Mouse (Mus musculus): ENCODE measurements around the gene Snapc2. TPM values are rescaled to one million over a fixed set of nuclear protein-coding genes. Genes with fewer than 3 reads are reported as not detected.

Snapc2 gene
- polyA plus RNA-seq (2016; fragmentation: Nextera tagmentation; extraction: Ambion mirVana) = 71.3 and 71.7 TPM in 2 replicates

DNA sequence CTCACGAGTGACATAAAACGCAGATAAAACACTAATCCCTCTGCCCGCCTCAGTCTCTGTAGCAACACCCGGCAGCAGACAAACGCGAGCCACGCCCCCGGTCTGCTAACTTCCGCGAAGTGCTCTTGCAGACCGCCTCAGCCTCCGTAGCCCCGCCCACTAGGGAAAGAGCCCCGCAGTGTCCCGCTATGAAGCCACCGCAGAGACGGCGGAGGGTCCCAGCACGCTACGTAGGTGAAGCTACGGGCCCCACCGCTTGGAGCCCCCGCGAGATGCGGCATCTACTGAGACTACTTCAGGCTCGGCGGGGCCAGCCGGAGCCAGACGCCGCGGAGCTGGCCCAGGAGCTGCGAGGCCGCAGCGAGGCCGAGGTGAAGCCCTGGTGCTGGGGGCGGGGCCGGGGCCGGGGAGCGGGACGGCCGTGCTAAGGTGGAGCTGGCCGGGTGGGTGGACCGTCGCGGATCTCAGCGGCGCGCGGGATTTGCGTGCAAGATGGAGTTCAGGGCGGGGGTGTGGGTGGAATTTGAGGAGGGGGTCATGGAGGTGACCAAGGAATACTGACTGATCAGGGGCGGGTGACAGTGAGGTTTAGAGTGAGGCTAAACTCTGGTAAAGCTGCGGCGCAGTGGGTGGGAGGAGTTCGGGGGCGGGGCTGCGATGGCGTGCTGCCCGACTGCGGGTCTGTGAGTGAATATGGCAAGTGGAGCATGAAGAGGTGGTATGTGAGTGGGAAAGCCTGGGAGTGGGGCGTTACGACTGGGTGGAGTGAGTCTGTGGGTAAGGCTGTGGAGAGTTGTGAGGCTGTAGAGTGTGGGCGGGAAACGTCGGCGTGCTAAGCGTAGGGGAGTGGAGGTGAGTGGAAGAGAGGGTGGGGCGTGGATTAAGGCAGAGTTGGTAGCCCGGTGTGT is at the start of gene Snapc2:
Gene Snapc2 (plus strand): TSS at position 147 of the 908 bp plus-strand sequence.
- Histone ChIP-seq H3K4me3 (peak within 1 kb of the TSS; percentile 82), H3K4me1 (peaks cover 44% of the 10 kb centered on the region), H3K9ac (peak within 1 kb of the TSS; percentile 85), H3K27ac (peak within 1 kb of the TSS; percentile 94), H3K27me3 (no peaks in the 10 kb centered on the region), H3K36me3 (peaks cover 49% of the 10 kb centered on the region), H3K4me2 (replicated peaks) (peak within 1 kb of the TSS; percentile 77), H3K9me3 (no peaks in the 10 kb centered on the region)
- peak; percentile 80 for ATAC-seq (ENCODE audit: insufficient number of reproducible peaks, insufficient read depth, low FRiP score, low TSS enrichment)
- WGBS = 1% methylated on average over 69 of the region's 69 CpGs

DNA sequence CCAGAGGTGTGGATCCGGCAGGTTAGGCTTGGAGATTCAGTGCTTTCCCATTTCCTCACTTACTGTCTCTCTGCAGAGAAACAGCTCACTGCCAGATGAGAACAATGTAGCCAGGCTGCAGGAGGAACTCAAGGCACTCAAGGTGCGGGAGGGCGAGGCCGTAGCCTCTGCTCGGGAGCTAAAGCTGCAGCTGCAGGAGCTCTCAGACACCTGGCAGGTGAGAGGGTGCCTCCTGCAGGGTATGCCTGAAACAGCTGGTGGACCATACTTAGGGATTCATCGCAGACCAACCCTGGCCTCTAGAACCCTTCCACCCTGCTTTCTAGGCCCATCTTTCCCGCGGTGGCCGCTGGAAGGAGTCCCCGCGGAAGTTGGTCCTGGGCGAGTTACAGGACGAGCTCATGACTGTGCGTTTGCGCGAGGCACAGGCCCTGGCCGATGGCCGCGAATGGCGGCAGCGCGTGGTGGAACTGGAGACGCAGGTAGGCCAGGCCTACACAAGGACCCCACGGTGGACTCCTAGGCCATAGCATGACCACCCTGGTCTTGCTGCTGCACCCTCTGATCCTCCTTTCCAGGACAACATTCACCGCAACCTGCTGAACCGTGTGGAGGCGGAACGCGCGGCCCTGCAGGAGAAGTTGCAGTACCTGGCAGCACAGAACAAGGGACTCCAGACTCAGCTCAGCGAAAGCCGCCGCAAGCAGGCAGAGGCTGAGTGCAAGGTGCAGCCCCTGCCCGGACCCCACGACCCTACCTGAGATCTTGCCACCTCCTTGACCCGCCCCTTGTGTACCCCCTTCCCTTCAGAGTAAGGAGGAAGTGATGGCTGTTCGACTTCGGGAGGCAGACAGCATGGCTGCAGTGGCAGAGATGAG is 47.4 kb upstream of the Snapc2 start:
- 0 out of 2 replicates have a peak, but pooled peaks have one; percentile 4 for ATAC-seq (ENCODE audit: insufficient number of reproducible peaks, insufficient read depth, low FRiP score, low TSS enrichment)
- peak overlapping the region; percentile 27; the same call in 1 of the 2 replicates for H3K4me2 ChIP-seq (replicated peaks)
- H3K9ac ChIP-seq = 0 out of 2 replicates have a peak overlapping the region, but pooled peaks have one; percentile 27
- peak overlapping the region; percentile 4; the same call in 1 of the 2 replicates for H3K4me3 ChIP-seq
- no peaks in the 10 kb centered on the region for H3K9me3 ChIP-seq
- peaks cover 56% of the 10 kb centered on the region for H3K27me3 ChIP-seq
- peaks cover 14% of the 10 kb centered on the region for H3K4me1 ChIP-seq
- H3K36me3 ChIP-seq = peaks cover 38% of the 10 kb centered on the region
- H3K27ac ChIP-seq = no peak overlapping the region
- 13% methylated on average over 38 of the region's 38 CpGs for WGBS

DNA sequence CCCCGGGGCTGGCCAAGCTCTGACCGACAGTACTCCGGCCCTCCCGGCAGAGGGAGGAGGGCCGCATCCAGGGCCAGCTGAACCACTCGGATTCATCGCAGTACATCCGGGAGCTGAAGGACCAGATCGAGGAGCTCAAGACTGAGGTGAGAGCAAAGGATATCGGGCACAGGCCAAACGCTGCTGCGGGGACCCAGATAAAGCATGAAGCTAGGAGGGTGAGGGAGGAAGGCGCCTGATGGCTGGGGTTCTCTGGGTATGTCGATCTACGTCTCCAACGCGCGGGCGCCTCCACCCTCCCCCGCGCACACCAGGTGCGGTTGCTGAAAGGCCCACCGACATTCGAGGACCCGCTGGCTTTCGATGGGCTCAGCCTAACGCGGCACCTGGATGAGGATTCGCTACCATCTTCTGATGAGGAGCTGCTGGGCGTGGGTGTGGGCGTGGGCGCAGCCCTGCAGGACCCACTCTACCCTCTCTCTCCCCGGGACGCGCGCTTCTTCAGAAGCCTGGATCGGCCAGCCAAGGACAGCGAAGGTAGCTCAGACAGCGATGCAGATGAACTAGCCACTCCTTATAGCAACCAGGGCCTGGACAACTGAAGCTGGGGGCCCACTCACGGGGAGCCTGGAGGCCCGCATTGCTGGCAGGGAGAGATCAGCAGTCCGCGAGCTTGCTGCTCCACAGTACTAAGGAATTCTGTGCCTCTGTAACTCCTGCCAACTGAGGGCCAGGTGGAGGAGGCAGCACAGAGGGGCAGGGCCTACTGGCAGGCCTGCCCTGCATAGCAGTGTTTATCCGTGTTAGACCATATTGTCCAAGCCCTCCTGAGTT is 46.5 kb upstream of the Snapc2 start:
- Histone ChIP-seq H3K27ac (no peak overlapping the region), H3K27me3 (peaks cover 56% of the 10 kb centered on the region), H3K36me3 (peaks cover 38% of the 10 kb centered on the region), H3K9ac (0 out of 2 replicates have a peak overlapping the region, but pooled peaks have one; percentile 27), H3K9me3 (no peaks in the 10 kb centered on the region), H3K4me1 (peaks cover 14% of the 10 kb centered on the region), H3K4me3 (peak overlapping the region; percentile 4; the same call in 1 of the 2 replicates), H3K4me2 (replicated peaks) (peak overlapping the region; percentile 27)
- ATAC-seq (ENCODE audit: insufficient number of reproducible peaks, insufficient read depth, low FRiP score, low TSS enrichment) = no peak
- 10% methylated on average over 44 of the region's 44 CpGs for WGBS

DNA sequence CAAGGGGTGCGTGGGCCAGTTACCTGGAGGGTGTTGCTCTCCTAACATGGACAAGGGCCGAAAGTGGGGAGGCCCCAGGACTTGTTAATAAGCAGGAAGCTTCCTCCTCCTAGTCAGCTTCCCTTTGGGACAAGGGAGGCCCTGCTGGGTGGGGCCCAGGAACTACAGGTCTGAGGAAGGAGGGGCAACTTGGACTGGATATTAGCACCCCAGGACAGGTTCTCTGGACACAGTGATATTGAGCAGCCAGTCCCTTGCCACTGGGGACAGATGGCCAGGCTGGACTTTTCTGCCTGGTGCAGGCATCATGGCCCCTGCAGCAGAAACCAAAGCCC is 45.9 kb upstream of the Snapc2 start:
- Histone ChIP-seq H3K36me3 (peaks cover 38% of the 10 kb centered on the region), H3K4me3 (no peak overlapping the region)
- 55% methylated on average over 2 of the region's 2 CpGs for WGBS

DNA sequence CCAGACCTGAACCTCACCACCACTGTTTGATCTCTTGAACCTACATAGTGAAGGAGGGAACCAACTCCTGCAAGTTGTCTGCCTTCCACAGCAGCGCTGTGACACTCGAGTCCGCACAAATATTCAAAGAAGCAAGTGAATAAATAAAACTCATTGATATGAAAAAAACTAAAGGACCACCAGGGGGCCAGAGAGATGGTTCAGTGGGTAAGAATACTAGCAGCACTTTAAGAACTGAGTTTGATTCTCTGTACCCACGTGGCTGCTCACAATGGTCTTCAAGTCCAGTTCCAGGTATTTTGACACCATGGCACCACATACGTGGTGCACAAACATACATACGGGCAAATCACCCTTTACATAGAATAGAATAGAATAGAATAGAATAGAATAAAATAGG is 41.8 kb upstream of the Snapc2 start:
- Histone ChIP-seq H3K4me1 (peaks cover 29% of the 10 kb centered on the region), H3K36me3 (peaks cover 11% of the 10 kb centered on the region; the same call in 1 of the 2 replicates), H3K27me3 (peaks cover 61% of the 10 kb centered on the region), H3K4me2 (replicated peaks) (no peak overlapping the region), H3K4me3 (no peak overlapping the region), H3K9me3 (no peaks in the 10 kb centered on the region), H3K9ac (no peak overlapping the region), H3K27ac (no peak overlapping the region)
- 76% methylated on average over 6 of the region's 6 CpGs for WGBS
- ATAC-seq (ENCODE audit: insufficient number of reproducible peaks, insufficient read depth, low FRiP score, low TSS enrichment) = no peak

More for the DNA sequence above, 45.9 kb upstream of the Snapc2 start:
- Histone ChIP-seq H3K27me3 (peaks cover 56% of the 10 kb centered on the region), H3K9ac (0 out of 2 replicates have a peak overlapping the region, but pooled peaks have one; percentile 3), H3K9me3 (no peaks in the 10 kb centered on the region), H3K4me1 (peaks cover 14% of the 10 kb centered on the region), H3K4me2 (replicated peaks) (no peak overlapping the region), H3K27ac (no peak overlapping the region)
- no peak for ATAC-seq (ENCODE audit: insufficient number of reproducible peaks, insufficient read depth, low FRiP score, low TSS enrichment)

DNA sequence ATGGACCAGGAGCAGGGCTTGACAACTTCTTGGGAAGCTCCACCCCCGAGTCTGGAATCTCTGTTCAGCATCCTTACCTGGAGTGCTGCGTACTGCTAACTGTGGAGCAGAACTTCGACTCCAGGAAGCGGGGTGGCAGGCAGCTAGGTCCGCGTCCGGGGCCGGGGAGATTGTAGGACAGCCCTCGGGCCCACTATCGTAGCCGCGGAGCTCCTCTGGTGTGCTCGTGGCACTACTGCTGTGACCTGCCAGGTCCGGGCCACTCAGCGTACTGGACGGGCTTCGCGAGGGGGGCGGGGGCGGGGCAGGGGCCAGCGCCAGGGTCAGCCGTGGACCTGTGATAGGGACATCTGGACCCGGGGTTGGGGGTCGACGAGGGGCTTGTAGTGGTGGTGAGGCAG is 40.1 kb upstream of the Snapc2 start:
- peak overlapping the region; percentile 42 for H3K4me3 ChIP-seq
- peak overlapping the region; percentile 39 for H3K9ac ChIP-seq
- H3K36me3 ChIP-seq = peaks cover 11% of the 10 kb centered on the region; the same call in 1 of the 2 replicates
- WGBS = under 1% methylated on average over 24 of the region's 25 CpGs
- H3K9me3 ChIP-seq = no peaks in the 10 kb centered on the region
- H3K27me3 ChIP-seq = peaks cover 61% of the 10 kb centered on the region
- H3K4me1 ChIP-seq = peaks cover 22% of the 10 kb centered on the region
- peak overlapping the region; percentile 86 for H3K4me2 ChIP-seq (replicated peaks)
- peak; percentile 9; the same call in 1 of the 2 replicates for ATAC-seq (ENCODE audit: insufficient number of reproducible peaks, insufficient read depth, low FRiP score, low TSS enrichment)
- no peak overlapping the region for H3K27ac ChIP-seq

DNA sequence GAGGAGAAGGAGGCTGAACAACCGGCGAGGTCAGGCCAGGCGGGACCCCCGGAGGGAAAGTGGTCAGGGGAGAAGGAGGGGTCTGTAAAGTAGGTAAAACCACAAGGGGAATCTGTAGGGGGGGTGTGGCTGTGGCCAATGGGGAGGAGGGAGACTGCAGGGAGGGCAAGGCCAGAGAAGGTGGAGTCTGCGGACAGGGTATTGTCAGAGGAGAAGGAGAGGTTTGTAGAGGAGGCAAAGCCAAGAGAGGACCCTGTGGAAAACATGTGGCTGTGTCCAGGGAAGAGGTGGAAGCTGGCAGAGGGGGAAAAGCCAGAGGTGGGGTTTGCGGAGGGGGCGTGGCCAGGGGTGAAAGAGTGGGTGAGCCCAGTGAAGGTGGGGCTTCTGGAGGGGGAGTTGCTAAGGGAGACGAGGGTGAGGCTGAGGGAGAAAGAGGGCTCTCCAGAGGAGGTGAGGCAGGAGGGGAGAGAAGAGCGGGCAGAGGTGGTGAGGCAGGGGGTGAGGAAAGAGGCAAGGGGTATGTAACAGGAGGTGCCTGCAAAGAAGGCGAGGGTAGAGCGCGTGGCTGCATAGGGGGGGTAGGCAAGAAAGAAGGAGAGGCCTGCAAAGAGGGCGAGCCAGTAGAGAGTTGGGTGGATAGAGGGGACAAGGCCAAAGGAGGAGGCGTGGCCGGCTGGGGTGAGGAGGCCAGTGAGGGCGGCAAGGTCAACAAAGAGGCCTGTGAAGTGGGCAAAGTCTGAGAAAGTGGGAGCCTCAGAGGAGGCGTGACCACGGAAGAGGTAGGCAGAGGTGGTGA is 39.5 kb upstream of the Snapc2 start:
- peaks cover 61% of the 10 kb centered on the region for H3K27me3 ChIP-seq

DNA sequence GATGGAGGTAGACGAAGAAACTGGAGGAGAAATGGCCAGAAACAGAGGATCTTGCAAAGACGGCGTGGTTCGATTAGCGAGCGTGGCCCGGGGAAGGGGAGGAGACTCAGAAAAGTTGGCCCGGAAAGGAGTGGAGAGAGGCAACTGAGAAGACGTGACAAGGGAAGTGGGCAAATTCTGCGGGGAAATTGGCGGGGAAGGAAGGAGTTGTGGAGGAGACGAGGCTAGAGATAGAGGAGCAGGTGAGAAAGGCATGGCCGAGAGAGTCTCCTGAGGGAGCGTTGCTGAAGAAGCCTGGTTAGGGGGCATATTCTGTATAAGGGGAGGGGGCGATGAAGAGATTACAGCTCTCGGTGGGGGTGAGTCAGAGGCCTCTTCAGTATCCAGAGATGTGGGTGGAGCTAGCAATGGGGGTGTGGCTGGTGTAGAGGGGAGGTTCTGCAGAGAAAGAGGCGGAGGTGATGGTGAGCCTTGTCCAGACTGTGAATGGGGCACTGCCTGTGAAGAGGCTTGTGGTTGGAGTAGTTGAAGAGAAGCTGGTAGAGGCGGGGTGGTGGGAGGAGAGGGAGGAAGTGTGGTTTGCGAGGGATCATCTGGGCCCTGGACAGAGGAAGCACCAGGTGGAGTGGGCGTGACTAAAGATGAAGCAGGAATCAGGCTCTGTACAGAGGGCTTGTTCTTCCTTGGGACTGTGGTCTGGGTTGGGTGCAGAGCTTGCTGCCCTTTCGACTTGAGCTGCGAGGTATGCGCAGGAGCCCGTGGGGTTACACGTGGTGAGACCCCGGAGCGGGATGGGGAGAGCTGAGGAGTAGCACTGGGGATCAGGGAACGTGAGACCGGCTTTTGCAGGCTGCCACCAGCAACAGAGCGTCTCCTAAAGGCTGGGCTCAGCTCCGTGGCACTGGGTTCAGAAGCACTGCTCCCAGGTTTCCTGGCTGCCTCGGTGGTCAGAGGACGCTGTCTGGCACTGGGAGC is 38.6 kb upstream of the Snapc2 start:
- peaks cover 22% of the 10 kb centered on the region for H3K4me1 ChIP-seq
- peak; percentile 26; the same call in 1 of the 2 replicates for ATAC-seq (ENCODE audit: insufficient number of reproducible peaks, insufficient read depth, low FRiP score, low TSS enrichment)
- H3K9ac ChIP-seq = 0 out of 2 replicates have a peak overlapping the region, but pooled peaks have one; percentile 30
- peak overlapping the region; percentile 42 for H3K4me3 ChIP-seq
- H3K27ac ChIP-seq = 0 out of 2 replicates have a peak overlapping the region, but pooled peaks have one; percentile 23
- H3K9me3 ChIP-seq = no peaks in the 10 kb centered on the region
- WGBS = 9% methylated on average over 33 of the region's 33 CpGs
- H3K4me2 ChIP-seq (replicated peaks) = peak overlapping the region; percentile 86
- peaks cover 63% of the 10 kb centered on the region for H3K27me3 ChIP-seq
- H3K36me3 ChIP-seq = peaks cover 10% of the 10 kb centered on the region; the same call in 1 of the 2 replicates

More for the DNA sequence above, 39.5 kb upstream of the Snapc2 start:
- H3K4me3 ChIP-seq = peak overlapping the region; percentile 42
- H3K27ac ChIP-seq = 0 out of 2 replicates have a peak overlapping the region, but pooled peaks have one; percentile 23
- H3K36me3 ChIP-seq = peaks cover 11% of the 10 kb centered on the region; the same call in 1 of the 2 replicates
- H3K9me3 ChIP-seq = no peaks in the 10 kb centered on the region
- peak overlapping the region; percentile 39 for H3K9ac ChIP-seq
- H3K4me2 ChIP-seq (replicated peaks) = peak overlapping the region; percentile 86
- 3% methylated on average over 18 of the region's 18 CpGs for WGBS
- ATAC-seq (ENCODE audit: insufficient number of reproducible peaks, insufficient read depth, low FRiP score, low TSS enrichment) = peak; percentile 23; the same call in 1 of the 2 replicates
- H3K4me1 ChIP-seq = peaks cover 22% of the 10 kb centered on the region

DNA sequence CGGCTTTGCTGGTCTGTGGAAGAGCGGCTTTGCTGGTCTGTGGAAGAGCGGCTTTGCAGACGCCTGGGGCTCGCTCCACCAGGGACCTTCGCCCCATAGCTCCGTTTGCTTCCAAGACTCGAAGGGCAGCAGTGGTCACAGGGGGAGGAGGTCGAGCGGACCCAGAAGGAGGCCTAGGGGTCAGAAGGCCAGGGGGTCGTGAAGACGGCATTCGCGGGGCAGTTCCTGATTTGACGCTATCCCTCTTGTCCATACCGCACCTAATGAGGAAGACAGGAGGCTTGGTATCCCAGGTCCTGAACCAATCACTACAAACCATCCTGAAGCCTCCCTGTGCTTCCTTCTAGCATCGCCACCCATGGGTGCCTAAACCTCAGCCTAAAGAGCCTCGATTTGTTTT is 36.6 kb upstream of the Snapc2 start:
- H3K9me3 ChIP-seq = no peaks in the 10 kb centered on the region
- H3K36me3 ChIP-seq = no peaks in the 10 kb centered on the region
- H3K4me1 ChIP-seq = peaks cover 22% of the 10 kb centered on the region
- 6% methylated on average over 18 of the region's 18 CpGs for WGBS
- H3K4me3 ChIP-seq = peak overlapping the region; percentile 48
- H3K27me3 ChIP-seq = peaks cover 58% of the 10 kb centered on the region
- peak overlapping the region; percentile 82 for H3K4me2 ChIP-seq (replicated peaks)
- ATAC-seq (ENCODE audit: insufficient number of reproducible peaks, insufficient read depth, low FRiP score, low TSS enrichment) = no peak
- no peak overlapping the region for H3K27ac ChIP-seq
- peak overlapping the region; percentile 47 for H3K9ac ChIP-seq

Data from embryonic facial prominence, embryonic 12.5 days (tissue).